Mouse (Mus musculus) liver, embryonic 16.5 days (tissue): Measurements from ENCODE around the gene Stat5b. TPM values are rescaled to one million over a fixed set of nuclear protein-coding genes. Genes with fewer than 3 reads are reported as not detected.

ENCODE experiments used
- ATAC-seq: fragments of 200-750 bp; cut with Nextera tagmentation; 2 replicates; pipeline ENCODE4 v1.8.0; 2017; ENCODE audit warnings: low read depth, mild to moderate bottlenecking, moderate number of reproducible peaks, moderate library complexity
- H3K27ac ChIP-seq: fragments of 300-500 bp; sonication (generic); 2 replicates; pipeline ENCODE4 v1.5.1; 2014; ENCODE audit warnings: mild to moderate bottlenecking, low read length
- H3K27me3 ChIP-seq: fragments of 300-500 bp; sonication (generic); 2 replicates; pipeline ENCODE4 v1.6.1; 2014; ENCODE audit warnings: low read depth, low read length, mixed read lengths; ENCODE audit not compliant: control insufficient read depth, insufficient read depth
- H3K36me3 ChIP-seq: fragments of 300-500 bp; sonication (generic); 2 replicates; pipeline ENCODE4 v1.6.1; 2014; ENCODE audit warnings: mild to moderate bottlenecking; ENCODE audit not compliant: control insufficient read depth, insufficient read depth
- H3K4me1 ChIP-seq: fragments of 300-500 bp; sonication (generic); 2 replicates; pipeline ENCODE4 v1.6.1; 2014; ENCODE audit warnings: low read depth, low read length, mixed read lengths; ENCODE audit not compliant: control insufficient read depth
- H3K4me2 ChIP-seq: fragments of 300-500 bp; sonication (generic); 2 replicates; pipeline ENCODE4 v1.6.1; 2014; ENCODE audit warnings: low read depth, low read length, mixed read lengths
- H3K4me3 ChIP-seq: fragments of 300-500 bp; sonication (generic); 2 replicates; pipeline ENCODE4 v1.5.1; 2014; ENCODE audit warnings: low read depth, mild to moderate bottlenecking, low read length
- H3K9ac ChIP-seq: fragments of 300-500 bp; sonication (generic); 2 replicates; pipeline ENCODE4 v1.6.1; 2014; ENCODE audit warnings: low read depth, low read length
- H3K9me3 ChIP-seq: fragments of 300-500 bp; sonication (generic); replicated peaks from 2 replicates; pipeline ENCODE4 v1.6.1; 2016; ENCODE audit warnings: low read length; ENCODE audit not compliant: control insufficient read depth
- WGBS: fragments of 180-500 bp; shearing (Covaris S2); extraction: QIAGEN DNeasy Blood & Tissue Kit; methylation state at CpG from one replicate; pipeline ENCODE4 v1.1.7; 2014; ENCODE audit not compliant: insufficient replicate concordance; 5-methylcytosine and 5-hydroxymethylcytosine counted together
- polyA plus RNA-seq: library from polyadenylated mRNA; unstranded; fragments of >200 nt; fragmentation: Nextera tagmentation; extraction: Ambion mirVana; gene quantifications from 2 replicates; pipeline ENCODE4 v1.2.1, GENCODE M21; 2015

Gene Stat5b
- polyA plus RNA-seq, 1 experiment from 2014 or later: 22.6 TPM

DNA sequence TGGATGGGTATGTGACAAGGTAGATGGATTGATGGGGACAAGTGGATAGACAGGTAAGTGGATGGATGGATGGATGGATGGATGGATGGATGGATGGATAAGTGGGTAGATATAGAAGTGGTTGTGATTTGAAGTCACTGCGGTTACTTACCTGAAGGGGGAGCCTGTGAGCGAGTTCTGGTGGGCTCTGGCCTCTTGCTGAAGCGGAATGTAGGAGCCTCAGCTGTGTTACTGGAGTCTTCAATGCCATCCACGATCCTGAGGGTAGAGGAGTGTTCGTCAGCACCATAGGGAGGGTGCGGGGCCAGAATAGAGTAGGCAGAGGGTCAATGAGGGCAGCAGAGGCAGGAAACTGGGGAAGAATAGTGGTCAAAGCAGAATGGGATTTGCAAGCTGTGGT lies 105.4 kb downstream of the Stat5b start:
- no peak overlapping the region for H3K4me2 ChIP-seq
- H3K4me1 ChIP-seq: peaks cover 8% of the 10 kb centered on the region
- no peak overlapping the region for H3K4me3 ChIP-seq
- no peak overlapping the region for H3K27ac ChIP-seq
- 15% methylated on average over 6 of the region's 6 CpGs for WGBS
- ATAC-seq: no peak
- no peak overlapping the region for H3K9ac ChIP-seq
- H3K36me3 ChIP-seq: no peaks in the 10 kb centered on the region
- H3K9me3 ChIP-seq: no peaks in the 10 kb centered on the region
- H3K27me3 ChIP-seq: peaks cover 14% of the 10 kb centered on the region

DNA sequence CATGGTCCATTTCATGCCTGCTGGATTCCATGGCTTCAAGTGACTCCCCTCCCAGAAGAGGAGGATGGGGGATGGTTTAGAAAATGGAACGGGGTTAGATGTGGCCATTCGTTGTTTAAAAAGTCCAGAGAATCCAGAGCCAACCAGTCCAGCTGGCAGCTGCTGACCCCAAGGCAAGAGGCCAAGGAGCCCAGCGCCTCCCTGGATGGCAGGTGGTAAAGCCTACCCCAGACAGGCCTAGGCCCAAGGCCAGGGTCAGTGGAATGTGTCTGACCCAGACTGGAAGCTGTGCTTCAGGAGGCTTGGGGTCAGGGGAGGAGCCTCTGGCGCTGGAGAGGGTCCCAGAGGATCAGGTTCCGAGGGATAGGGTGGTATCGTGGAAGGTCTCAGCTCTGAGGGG lies 109.2 kb downstream of the Stat5b start:
- Histone ChIP-seq H3K4me1 (peaks cover 19% of the 10 kb centered on the region), H3K9ac (no peak overlapping the region), H3K4me3 (no peak overlapping the region), H3K27ac (no peak overlapping the region), H3K27me3 (no peaks in the 10 kb centered on the region), H3K36me3 (no peaks in the 10 kb centered on the region), H3K4me2 (no peak overlapping the region), H3K9me3 (no peaks in the 10 kb centered on the region)
- ATAC-seq: no peak
- 66% methylated on average over 6 of the region's 6 CpGs for WGBS

DNA sequence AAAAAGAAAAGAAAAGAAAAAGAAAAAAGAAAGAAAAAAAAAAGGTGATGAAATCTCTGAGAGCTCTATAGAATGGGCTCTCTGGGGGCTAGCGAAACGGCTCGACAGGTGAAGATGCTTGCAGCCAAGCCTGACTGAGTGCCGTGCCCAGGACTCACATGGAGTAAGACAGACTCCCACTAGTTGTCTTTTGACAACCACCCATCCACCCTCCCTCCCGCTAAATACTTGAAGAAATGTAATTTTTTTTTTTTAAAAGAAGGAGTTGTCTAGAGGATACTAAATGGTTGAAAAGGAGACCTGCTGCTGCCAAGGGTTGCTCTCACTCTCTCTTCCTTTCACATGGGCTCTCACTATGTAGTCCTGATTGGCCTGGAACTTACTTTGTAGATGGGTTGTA lies 111.8 kb downstream of the Stat5b start:
- no peak for ATAC-seq
- Histone ChIP-seq H3K4me2 (peak overlapping the region; percentile 85), H3K4me1 (peaks cover 35% of the 10 kb centered on the region), H3K9me3 (no peaks in the 10 kb centered on the region), H3K27ac (peak overlapping the region; percentile 85), H3K4me3 (peak overlapping the region; percentile 82), H3K36me3 (no peaks in the 10 kb centered on the region), H3K27me3 (no peaks in the 10 kb centered on the region), H3K9ac (peak overlapping the region; percentile 57)
- 23% methylated on average over 5 of the region's 5 CpGs for WGBS

DNA sequence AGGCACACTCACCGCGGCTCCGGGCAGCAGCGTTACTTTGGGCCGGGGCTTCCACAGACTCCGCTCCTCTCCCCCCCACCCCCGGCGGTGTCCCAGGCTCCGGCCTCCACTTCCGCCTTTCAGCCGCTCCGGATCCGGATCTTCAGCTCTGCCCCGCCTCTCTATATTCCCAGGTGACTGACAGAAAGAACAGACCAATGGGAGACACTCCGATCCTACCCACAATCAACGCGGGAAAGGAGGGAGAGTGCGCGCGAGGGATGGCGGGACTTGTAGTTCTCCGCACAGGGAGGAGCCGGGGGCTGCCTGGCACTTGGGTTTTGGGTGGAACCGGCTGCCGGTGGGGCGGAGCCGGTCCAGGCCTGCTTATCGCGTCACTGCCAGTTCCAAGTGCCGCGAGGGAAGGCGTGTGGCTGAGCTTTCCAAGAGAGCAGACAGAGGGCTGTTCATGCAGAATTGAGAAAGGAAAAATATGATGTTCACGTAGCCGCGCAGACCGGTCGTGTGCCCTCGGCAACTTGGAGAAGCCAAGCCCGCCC lies 112.4 kb downstream of the Stat5b start, which contains the start of gene Rab5c:
Rab5c (minus strand) TSS at position 150 of the 539 bp plus-strand sequence.
- Histone ChIP-seq H3K9me3 (no peaks in the 10 kb centered on the region), H3K4me1 (peaks cover 37% of the 10 kb centered on the region), H3K27me3 (no peaks in the 10 kb centered on the region), H3K36me3 (peaks cover 1% of the 10 kb centered on the region; the same call in 1 of the 2 replicates), H3K4me2 (peak within 1 kb of the TSS; percentile 89), H3K9ac (peak within 1 kb of the TSS; percentile 89), H3K27ac (peak within 1 kb of the TSS; percentile 88), H3K4me3 (peak within 1 kb of the TSS; percentile 82)
- WGBS: 0% methylated on average over 39 of the region's 39 CpGs
- ATAC-seq: peak; percentile 98

DNA sequence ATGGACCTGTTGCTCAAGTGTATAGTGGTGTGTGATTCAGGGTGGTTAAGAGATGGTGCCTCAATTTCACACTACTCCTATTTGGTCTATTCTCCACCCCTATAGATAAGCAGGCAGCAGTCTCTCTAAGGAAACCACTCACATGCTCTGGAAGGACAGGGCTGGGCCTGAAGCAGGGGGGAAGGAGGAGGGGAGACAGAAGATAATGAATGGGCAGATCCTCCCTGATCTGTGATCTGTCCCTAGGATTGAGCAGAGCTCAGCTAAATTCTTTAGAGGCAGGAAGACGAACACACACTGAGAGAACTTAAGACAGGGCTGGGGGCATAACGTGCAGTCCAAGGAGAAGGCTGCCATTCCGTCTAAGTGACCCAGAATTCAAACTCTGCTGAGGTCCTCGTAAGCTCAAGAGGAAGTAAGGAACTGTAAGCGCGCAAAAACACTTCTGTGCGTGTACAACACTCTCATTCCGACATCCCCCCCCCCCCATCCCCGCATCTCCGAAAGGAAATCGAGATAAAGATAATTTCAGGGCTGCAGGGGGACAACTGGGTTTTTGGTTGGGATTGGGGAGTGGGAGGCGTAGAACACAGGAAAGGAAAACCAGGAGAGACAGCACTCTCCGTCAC lies 113.3 kb downstream of the Stat5b start:
- WGBS: under 1% methylated on average over 13 of the region's 13 CpGs
- Histone ChIP-seq H3K4me2 (peak overlapping the region; percentile 89), H3K4me3 (peak overlapping the region; percentile 82), H3K27ac (peak overlapping the region; percentile 88), H3K9ac (peak overlapping the region; percentile 89), H3K9me3 (no peaks in the 10 kb centered on the region), H3K36me3 (peaks cover 9% of the 10 kb centered on the region), H3K27me3 (no peaks in the 10 kb centered on the region), H3K4me1 (peaks cover 43% of the 10 kb centered on the region)
- peak; percentile 54 for ATAC-seq

DNA sequence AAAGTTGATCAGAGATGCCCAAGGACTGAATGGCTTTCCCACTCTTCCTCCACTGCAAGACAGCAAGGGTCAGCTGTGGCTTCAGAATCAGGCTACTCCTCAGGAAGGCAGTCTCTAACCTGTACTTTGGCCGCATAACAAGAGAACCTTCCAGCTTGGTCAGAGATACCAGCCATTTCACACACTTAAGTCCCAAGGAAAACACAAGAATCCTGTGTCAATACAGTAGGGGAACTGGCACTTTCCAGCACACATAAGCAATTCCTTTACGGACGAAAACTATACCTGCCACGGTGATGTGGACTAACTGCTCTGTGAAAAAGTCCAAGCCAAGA lies 113.8 kb downstream of the Stat5b start:
- Histone ChIP-seq H3K27me3 (no peaks in the 10 kb centered on the region), H3K36me3 (peaks cover 9% of the 10 kb centered on the region), H3K27ac (peak overlapping the region; percentile 88), H3K4me3 (peak overlapping the region; percentile 82), H3K4me2 (peak overlapping the region; percentile 89), H3K9me3 (no peaks in the 10 kb centered on the region), H3K9ac (peak overlapping the region; percentile 89), H3K4me1 (peaks cover 45% of the 10 kb centered on the region)
- WGBS: 29% methylated on average over 4 of the region's 4 CpGs
- ATAC-seq: no peak

DNA sequence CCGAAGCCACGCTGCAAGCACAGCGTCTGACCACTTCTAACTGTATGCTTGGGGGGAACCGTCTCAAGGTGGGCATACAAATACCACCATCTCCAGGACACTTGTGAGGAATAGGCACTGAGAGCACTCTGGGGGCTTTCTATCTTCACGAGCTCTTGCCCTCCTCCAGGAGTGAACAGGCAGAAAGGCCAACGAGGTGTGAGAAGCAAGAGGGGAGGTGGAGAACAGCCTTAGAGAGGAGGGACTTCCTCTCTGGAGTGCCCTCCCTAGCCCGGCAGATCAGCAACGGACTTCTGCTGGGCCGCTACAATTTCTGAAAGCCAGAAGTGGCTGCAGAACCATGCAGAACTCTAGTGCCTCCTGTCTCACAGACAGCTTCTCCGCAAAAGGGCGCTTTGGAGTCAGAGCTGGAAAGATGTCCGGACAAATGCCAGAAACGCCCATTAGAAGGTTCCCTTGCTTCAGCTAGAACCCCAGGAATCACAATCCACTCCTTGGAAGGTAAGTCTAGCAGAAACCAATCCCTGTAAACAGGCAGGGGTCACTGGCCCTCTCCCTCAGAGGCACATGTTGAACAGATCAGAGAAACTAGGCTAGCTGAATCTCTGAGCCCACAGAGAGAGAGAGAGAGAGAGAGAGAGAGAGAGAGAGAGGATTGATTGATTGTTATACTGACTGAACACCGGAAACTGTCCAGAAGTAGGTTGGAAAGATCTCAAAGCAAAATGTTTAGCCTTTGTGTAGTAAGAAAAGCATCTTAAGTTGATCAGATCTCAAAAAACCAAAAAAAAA lies 114.4 kb downstream of the Stat5b start:
- H3K4me2 ChIP-seq: peak overlapping the region; percentile 89
- peaks cover 45% of the 10 kb centered on the region for H3K4me1 ChIP-seq
- no peak for ATAC-seq
- H3K9ac ChIP-seq: peak overlapping the region; percentile 89
- H3K27ac ChIP-seq: peak overlapping the region; percentile 88
- WGBS: 21% methylated on average over 14 of the region's 14 CpGs
- no peaks in the 10 kb centered on the region for H3K9me3 ChIP-seq
- H3K4me3 ChIP-seq: peak overlapping the region; percentile 82
- H3K36me3 ChIP-seq: peaks cover 9% of the 10 kb centered on the region
- H3K27me3 ChIP-seq: no peaks in the 10 kb centered on the region

DNA sequence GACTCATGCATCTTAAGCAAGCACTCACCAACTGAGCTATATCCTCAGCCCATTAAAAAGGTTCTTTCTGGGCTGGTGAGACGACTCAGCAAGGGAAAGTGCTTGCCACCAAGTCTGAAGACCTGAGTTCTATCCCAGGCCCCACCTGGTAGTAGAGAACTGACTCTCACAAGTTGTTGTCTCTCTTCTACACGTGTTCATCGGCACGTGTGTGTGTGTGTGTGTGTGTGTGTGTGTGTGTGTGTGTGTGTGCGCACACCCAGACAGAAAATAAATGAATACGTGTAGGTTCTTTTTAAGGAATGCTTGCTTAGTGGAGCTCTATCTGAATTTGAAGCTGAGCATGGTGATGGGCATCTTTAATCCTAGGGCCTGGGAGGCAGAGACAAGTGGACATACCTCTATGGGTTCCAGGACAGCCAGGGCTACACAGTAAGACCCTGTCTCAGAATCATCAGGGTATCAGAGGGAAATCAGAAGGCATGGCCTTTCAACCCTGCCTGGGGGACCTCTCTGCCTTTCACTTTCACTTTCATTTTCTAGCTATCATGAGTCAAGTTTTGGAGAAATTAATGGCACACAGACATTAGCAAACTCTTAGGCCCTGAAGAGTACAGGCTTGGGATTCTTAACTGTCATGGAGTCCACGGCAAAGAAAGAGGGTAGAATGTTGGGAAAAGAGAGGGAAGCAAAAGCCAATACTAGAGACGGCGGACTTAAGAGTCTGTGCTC lies 115.2 kb downstream of the Stat5b start:
- Histone ChIP-seq H3K4me1 (peaks cover 51% of the 10 kb centered on the region), H3K27ac (peak overlapping the region; percentile 88)
- 61% methylated on average over 9 of the region's 9 CpGs for WGBS

More for the DNA sequence above, 115.2 kb downstream of the Stat5b start:
- H3K4me2 ChIP-seq: peak overlapping the region; percentile 89
- H3K27me3 ChIP-seq: no peaks in the 10 kb centered on the region
- no peaks in the 10 kb centered on the region for H3K9me3 ChIP-seq
- H3K36me3 ChIP-seq: peaks cover 9% of the 10 kb centered on the region
- no peak for ATAC-seq
- peak overlapping the region; percentile 82 for H3K4me3 ChIP-seq
- peak overlapping the region; percentile 89 for H3K9ac ChIP-seq
